Mouse (Mus musculus) bone marrow macrophage, adult 2 months (primary cell): ENCODE measurements around the gene Sdccag8. TPM values are rescaled to one million over a fixed set of nuclear protein-coding genes. Genes with fewer than 3 reads are reported as not detected.

Experiments
- H3K27ac ChIP-seq: 2 replicates; pipeline ENCODE4 v1.5.1; 2012; ENCODE audit warnings: low read depth, low read length; ENCODE audit not compliant: insufficient read depth
- H3K4me1 ChIP-seq: 2 replicates; pipeline ENCODE4 v1.6.1; 2012; ENCODE audit warnings: low read length; ENCODE audit not compliant: control insufficient read depth, insufficient read depth
- H3K4me3 ChIP-seq: 2 replicates; pipeline ENCODE4 v1.5.1; 2012; ENCODE audit warnings: mild to moderate bottlenecking, low read length, moderate library complexity; ENCODE audit not compliant: insufficient read depth
- CTCF ChIP-seq: IDR thresholded peaks from 2 replicates; pipeline ENCODE4 v1.5.1; 2012; ENCODE audit warnings: low read depth, mild to moderate bottlenecking, low read length, moderate library complexity
- POLR2A ChIP-seq: IDR thresholded peaks from 2 replicates; pipeline ENCODE4 v1.6.1; 2012; ENCODE audit warnings: mild to moderate bottlenecking, low read depth, low read length, borderline replicate concordance
- polyA plus RNA-seq: library from polyadenylated mRNA; stranded (reverse); fragments of >200 nt; gene quantifications from 2 replicates; pipeline ENCODE4 v1.2.4, GENCODE M21; 2012; ENCODE audit not compliant: missing spikeins, insufficient read depth, insufficient read length

Sdccag8 gene
- polyA plus RNA-seq, 1 experiment: 26.0 TPM

DNA sequence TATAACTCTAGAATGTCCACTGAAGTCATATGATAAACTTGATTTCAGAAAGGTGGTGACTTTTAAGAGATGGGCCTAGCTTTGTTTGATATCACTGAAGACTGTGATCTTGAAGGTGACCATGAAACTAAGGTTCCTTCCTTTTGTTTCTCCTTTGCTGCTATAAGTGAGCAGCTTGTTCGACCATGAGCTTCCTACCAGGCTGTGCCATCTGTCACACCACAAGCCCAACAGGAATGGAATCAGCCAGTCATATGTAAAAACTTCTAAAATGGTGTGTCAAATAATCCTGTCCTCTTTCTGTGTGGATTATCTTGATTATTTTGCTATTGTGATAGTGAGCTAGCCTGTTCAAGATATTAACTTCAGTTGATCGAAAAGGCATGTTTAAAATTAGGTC lies 221.0 kb downstream of the Sdccag8 start:
- no peaks in the 10 kb centered on the region for H3K4me1 ChIP-seq
- H3K4me3 ChIP-seq: no peak overlapping the region
- H3K27ac ChIP-seq: no peak overlapping the region
- TF ChIP-seq POLR2A (no peak), CTCF (no peak)

DNA sequence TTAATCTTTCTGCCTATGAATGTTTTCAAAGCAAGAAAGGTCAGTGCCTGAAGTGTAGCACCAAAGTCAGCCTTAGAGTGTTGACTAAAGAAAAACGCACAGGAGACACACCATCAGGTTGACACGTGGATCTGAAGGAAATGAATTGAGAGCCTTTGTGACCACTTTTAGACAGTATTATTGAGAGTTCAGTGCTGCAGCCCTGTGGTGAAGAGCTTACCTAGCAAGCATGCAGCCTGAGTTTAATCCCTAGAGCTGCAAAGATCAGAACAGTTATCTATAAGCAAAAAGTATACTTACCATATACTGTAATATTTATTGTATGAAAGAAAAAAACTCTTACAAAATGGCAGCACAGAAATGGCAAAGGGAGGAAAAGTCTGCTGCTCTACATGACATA lies 223.9 kb downstream of the Sdccag8 start:
- Histone ChIP-seq H3K27ac (no peak overlapping the region), H3K4me3 (no peak overlapping the region), H3K4me1 (no peaks in the 10 kb centered on the region)
- TF ChIP-seq POLR2A: no peak
- no peak for TF ChIP-seq CTCF

DNA sequence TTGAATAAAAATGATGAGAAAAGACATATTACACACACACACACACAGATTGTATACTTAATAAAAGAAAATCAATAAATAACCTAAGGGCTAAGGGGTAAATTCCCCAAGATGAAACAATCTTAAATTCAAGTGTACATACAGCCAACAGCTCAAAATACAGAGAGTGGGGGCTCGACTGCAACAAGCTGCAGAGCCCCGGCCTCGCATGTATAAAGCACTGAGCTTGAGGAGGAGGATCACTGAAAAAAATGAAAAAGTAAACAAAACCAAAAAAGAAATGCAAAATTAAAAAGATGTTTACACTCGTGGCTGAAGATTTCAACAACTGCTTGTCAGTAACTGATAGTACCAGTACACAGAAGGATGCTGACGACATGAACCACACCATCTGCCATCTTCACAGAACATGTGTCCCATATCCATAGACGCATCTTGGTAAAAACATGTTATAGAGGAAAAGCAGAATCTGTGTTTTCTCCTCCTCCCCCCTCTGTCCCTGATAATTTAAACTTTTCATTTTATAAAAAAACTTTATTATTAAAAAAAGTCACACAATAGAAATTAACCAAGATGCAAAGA lies 224.7 kb downstream of the Sdccag8 start:
- TF ChIP-seq CTCF (no peak), POLR2A (no peak)
- H3K27ac ChIP-seq: no peak overlapping the region
- H3K4me1 ChIP-seq: no peaks in the 10 kb centered on the region
- H3K4me3 ChIP-seq: no peak overlapping the region

DNA sequence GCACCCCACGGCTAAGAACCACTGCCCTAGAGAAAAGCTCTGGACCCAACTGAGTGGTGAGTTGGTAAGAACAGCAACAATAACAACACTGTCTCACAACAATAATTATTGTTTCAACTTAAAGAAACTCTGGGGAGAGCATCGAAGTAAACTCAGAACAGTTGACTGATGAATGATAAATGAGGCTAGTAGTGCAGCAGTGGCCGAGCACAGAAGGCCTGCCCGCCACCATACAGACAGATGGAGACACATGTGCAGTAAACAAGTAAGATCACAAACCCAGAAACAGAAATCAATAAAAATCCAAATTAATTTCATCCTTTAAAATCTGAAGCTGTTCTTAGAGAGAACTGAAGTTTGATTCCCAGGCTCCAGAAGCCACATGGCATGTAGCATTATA lies 225.6 kb downstream of the Sdccag8 start:
- no peak overlapping the region for H3K4me3 ChIP-seq
- H3K4me1 ChIP-seq: no peaks in the 10 kb centered on the region
- H3K27ac ChIP-seq: no peak overlapping the region
- TF ChIP-seq CTCF (no peak), POLR2A (no peak)

DNA sequence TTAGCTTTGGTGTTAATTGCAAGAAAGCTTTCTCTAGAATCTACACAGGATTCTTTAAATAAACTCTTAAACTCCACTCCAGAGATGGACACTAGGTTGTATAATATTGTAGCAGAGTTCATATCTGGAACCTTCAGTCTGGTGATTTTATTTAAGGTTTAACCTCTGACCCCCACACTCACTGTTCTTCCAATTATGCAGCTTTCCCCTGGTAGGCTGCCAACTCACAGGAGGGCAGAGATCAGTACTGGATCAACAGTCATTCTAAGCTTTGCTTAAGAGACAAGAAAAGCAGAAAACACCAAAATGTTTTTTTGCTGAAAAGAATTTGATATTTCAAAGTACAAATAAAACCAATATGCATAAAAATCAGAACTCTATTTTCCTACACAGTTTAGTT lies 231.4 kb downstream of the Sdccag8 start:
- TF ChIP-seq POLR2A (no peak), CTCF (no peak)
- H3K4me3 ChIP-seq: no peak overlapping the region
- H3K4me1 ChIP-seq: no peaks in the 10 kb centered on the region
- no peak overlapping the region for H3K27ac ChIP-seq

DNA sequence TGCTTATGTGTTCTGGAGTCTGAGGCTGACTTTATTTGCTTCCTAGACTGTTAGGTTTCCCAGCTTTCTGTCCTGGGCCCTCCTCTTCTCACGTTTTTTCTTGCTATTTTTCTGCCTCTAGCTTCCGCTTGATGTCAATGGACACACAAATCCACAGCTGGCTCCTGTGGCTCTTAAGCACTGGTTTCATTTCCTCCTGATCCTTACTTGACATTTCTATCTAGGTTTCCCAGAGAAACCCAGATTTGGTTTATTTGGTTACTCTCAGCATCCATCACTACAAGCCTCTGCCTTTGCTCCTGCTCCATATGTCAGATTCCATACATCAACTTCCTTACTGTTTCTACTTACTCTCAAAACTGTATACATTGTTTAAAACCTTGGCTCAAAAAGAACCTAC lies 232.5 kb downstream of the Sdccag8 start:
- Histone ChIP-seq H3K4me3 (no peak overlapping the region), H3K27ac (no peak overlapping the region), H3K4me1 (no peaks in the 10 kb centered on the region)
- TF ChIP-seq POLR2A: no peak
- TF ChIP-seq CTCF: no peak

DNA sequence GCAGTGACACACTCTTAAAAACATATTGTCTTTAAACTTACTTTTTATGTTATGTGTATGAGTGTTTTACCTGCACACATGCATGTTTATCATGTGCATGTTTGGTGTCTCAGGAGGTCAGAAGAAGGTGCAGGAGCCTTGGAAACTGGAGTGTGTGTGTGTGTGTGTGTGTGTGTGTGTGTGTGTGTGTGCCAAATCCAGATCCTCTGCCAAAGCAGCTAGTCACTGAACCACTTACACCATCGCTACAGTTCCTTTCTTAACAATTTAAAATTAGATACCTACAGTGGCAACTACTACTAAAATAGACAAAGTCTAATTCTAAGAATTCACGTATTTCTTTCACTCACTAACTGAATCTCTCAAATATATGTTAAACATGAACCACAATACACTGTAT lies 234.3 kb downstream of the Sdccag8 start:
- TF ChIP-seq POLR2A (no peak), CTCF (no peak)

DNA sequence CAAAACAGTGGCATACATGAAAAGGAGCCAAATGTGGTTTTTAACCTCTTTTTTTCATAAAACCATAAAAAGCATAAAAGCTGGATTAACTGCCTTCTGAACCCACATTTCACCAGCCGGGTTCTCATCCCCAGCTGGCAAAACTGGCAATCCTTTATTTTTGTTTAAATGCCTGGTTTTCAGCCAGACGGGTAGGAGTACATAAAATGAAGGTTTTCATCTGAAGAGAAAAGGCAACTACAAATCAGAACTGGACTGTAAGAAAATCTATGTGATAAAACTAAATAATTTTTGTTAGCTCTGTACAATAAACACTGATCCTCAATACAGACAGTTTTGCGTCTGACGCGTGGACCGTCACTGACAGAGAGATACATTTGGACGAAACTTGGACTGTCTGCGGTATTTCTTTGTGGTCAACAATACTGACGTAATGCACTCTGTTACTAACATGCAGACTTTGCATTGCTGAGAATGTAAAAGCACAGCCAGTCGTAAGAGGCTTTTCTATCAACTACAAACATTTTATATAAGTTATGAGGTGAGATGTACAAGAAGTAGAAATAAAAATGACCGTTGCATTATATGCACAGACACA lies 237.0 kb downstream of the Sdccag8 start:
- Histone ChIP-seq H3K4me3 (no peak overlapping the region), H3K4me1 (no peaks in the 10 kb centered on the region), H3K27ac (no peak overlapping the region)
- no peak for TF ChIP-seq POLR2A
- TF ChIP-seq CTCF: no peak

More for the DNA sequence above, 234.3 kb downstream of the Sdccag8 start:
- Histone ChIP-seq H3K27ac (no peak overlapping the region), H3K4me3 (no peak overlapping the region), H3K4me1 (no peaks in the 10 kb centered on the region)

DNA sequence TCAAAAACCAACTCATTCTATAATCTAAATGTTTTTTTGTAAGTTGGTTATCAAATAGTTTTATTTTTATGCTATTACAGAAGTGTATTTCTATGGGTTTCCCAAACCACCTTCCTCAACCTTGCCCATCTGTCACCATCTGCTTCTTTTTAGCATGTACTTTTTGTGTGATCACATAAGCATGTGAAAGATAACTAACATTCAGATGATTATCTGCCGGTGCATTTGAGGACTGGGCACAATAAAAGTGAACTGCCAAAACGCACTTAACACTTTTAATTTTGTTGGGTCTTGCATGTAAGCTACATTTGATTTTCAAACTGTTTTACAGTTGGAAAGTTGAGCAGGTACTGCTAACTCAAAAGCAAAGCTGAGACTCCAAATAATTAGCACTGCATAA lies 240.4 kb downstream of the Sdccag8 start:
- TF ChIP-seq CTCF (no peak), POLR2A (no peak)
- no peaks in the 10 kb centered on the region for H3K4me1 ChIP-seq
- no peak overlapping the region for H3K27ac ChIP-seq
- H3K4me3 ChIP-seq: no peak overlapping the region

DNA sequence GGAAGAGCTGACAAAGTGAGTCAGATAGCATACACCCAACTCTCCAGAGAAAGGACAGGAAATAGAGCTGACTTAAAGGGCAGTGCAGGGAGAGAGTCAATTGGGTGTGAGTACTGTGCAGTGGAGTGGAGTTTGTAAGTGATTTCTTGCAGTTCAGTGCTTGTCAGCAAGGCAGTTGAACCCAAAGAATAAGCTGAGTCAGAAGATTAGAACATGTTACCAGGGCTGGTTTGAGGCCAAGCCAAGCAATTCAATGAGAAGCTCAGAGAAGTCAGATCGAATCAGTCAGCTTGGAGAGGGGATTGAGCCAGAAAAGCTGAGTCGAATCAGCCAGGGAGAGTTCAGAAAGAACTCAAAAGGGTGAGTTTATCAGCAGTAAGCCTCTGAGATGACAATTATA lies 247.3 kb downstream of the Sdccag8 start:
- no peak overlapping the region for H3K27ac ChIP-seq
- H3K4me1 ChIP-seq: peaks cover 3% of the 10 kb centered on the region
- no peak for TF ChIP-seq POLR2A
- TF ChIP-seq CTCF: no peak
- no peak overlapping the region for H3K4me3 ChIP-seq

DNA sequence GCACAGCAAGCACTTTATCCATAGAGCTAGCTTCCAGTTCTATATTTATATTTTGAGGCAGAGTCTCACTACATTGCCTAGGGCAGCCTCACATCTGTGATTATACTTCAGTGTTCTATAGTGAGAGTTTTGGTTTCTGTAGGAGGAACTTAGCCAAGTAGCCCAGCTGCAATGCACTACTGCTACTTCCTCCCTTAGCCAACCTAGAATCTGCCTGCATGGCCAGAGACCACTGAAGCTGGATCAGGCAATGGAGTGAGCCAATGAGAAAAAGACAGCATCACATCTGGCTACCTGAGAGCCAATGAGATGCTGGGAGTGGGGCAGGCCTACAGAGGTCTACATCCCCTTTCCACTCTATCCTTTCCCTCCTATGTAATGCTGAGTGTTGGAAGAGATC lies 251.3 kb downstream of the Sdccag8 start:
- Histone ChIP-seq H3K4me3 (no peak overlapping the region), H3K27ac (peak overlapping the region; percentile 49; the same call in 1 of the 2 replicates), H3K4me1 (peaks cover 3% of the 10 kb centered on the region)
- TF ChIP-seq CTCF (no peak), POLR2A (no peak)
